Mouse (Mus musculus) lung, adult 10 weeks (tissue): ENCODE measurements around the gene Wnt3a. TPM values are rescaled to one million over a fixed set of nuclear protein-coding genes. Genes with fewer than 3 reads are reported as not detected.

Experiments used
- polyA plus RNA-seq: library from polyadenylated mRNA; stranded (reverse); fragments of 350-450 nt; fragmentation: Illumina TruSeq; extraction: RNeasy Lipid Tissue Mini Kit (QIAGEN cat#74804); gene quantifications from one replicate; pipeline ENCODE4 v1.2.3, GENCODE M21; 2014; ENCODE audit warnings: low read depth, low replicate concordance; ENCODE audit not compliant: insufficient read depth

The Wnt3a gene
- 10.4 TPM for polyA plus RNA-seq

DNA sequence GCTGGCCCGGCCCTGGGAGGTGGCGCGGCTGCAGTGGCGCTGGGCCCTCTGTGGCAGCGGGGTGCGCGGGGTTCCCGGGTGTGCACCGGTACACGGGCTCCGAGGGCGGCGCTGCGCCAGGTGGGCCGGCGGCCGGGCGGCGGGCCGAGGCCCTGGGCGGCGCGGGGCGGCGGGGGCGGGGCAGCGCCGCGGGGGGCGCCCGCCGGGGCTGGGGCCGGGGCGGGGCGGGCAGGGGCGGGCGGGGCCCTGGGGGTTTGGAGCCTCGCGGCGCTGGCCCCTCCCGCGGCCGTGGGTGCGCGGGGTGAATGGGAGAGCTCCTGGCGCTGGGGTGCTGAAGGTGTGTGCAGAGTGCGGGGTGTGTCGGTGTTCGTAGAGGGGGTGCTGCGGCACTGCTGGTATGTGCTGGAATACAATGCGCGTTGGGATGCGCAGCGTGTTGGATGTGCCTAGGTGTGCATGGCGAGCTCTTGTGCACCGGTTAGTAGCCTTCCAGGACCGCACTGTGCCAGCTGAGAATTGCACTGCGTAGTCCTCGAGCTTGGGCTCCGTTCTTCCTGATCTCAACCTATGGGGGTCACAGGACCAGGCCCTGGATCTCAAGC lies at the start of gene Wnt3a:
Gene Wnt3a, minus strand, starts transcription at position 51 of the 602 bp plus-strand sequence.

DNA sequence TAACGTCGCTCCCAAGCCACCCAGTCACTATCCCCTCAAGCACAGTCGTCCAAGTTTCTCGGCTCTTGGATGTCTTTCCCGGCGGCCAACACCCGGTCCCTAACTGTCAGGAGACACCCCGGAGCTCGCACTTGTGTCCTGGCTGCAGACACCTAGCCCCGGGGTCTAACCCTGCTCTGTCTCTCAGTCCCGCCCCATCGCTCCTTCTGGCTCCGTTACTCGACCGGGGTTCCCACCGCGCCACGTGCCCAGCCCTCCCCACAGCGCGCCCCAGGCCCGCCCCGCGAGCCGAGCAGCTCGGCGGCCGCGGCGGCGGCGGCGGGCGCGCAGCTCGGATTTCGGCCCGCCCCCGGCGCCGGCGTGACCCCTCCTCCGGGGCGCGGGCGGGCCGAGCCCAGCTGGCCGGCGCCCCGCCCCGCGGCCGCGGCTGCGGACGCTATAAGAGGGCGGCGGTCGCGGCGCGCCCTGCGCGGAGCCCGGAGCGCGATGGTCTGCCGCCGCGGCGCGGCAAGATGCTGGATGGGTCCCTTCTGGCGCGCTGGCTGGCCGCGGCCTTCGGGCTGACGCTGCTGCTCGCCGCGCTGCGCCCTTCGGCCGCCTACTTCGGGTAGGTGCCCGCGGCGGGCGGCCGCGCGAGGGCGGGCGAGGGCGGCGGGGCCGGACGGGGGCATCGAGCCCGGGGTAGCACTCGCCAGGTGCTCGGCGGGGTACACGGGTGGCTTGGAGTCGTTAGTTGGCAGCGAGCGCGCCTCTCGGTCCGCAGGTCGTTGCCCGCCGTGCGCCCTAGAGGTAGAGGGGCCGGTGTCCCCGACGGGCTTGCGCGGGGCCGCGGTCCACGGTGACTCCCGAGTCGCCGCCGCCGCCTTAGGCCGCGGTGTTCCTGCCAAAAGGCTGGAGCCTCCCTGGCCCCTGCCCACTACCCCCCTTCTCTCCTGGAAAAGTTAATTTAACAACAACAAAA lies 16.2 kb upstream of the Wnt3a start, which contains the start of gene Wnt9a:
Gene Wnt9a, plus strand, starts transcription at position 468 of the 961 bp plus-strand sequence.

DNA sequence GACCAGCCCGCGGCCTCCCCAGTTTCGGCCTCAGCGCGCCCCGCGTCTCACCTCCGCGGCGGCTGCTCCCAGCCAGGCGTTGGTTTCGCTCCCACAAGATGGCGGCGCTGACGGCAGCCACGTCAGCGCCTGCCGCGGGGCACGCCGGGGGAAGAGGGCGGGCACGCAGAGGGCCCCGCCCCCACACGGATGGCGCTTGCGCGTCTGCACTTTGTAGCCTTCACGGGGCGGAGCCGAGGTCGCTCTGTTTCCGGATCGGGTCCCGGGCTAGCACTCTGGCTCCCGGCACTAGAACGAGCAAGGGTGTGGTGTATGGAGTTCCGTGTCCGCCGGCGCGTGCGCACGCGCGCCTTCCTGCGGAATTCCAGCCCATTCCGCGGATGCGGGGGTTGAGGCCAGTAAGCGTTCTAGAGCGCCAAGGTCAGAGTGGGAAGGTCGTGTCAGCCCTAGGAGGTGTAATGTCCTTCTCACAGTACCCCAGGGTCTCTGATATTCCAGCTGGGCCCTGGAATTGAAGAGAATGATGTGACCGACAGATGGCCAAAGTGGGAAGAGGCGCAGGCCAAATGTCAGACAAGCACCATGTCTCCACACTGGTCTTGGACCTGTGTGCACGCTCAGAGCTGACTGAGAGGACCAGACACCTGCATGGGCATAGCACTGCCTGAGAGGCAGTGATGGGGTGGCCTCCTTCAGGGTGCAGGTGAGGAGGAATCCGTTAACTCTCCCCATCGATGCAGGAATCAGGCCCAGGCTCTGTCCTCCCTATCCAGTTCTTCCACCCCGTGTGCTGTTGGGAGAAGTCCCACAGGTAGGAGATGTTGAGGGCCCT lies 62.2 kb downstream of the Wnt3a start, which contains the start of gene Arf1:
Gene Arf1, minus strand, starts transcription at position 149 of the 832 bp plus-strand sequence.

DNA sequence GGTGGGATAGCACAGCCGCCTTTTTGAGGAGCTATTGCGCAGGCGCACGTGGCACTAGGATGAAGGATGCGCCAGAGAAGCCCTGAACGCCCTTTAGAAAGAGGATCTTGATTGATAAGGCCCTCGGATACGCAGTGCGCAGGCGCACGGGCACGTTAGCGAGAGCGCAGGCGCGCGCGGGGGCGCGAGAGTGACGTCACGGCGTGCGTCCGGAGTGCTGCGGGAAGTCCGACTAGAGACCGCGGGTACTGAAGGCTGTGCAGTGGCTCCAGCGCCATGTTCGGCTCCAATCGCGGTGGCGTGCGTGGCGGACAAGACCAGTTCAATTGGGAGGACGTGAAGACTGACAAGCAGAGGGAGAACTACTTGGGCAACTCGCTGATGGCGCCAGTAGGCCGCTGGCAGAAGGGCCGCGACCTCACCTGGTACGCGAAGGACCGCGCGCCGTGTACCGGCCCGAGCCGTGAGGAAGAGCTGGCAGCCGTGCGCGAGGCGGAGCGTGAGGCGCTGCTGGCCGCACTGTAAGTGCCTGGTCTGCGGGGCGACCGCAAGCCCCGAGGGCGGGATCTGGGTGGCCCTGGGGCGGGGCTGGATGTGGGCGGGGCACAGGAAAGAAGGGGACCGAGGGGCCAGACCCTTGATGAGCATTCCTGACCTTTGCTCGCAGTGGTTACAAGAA lies 82.3 kb downstream of the Wnt3a start, which contains the start of gene 2310033P09Rik:
Gene 2310033P09Rik, plus strand, starts transcription at position 169 of the 679 bp plus-strand sequence.

DNA sequence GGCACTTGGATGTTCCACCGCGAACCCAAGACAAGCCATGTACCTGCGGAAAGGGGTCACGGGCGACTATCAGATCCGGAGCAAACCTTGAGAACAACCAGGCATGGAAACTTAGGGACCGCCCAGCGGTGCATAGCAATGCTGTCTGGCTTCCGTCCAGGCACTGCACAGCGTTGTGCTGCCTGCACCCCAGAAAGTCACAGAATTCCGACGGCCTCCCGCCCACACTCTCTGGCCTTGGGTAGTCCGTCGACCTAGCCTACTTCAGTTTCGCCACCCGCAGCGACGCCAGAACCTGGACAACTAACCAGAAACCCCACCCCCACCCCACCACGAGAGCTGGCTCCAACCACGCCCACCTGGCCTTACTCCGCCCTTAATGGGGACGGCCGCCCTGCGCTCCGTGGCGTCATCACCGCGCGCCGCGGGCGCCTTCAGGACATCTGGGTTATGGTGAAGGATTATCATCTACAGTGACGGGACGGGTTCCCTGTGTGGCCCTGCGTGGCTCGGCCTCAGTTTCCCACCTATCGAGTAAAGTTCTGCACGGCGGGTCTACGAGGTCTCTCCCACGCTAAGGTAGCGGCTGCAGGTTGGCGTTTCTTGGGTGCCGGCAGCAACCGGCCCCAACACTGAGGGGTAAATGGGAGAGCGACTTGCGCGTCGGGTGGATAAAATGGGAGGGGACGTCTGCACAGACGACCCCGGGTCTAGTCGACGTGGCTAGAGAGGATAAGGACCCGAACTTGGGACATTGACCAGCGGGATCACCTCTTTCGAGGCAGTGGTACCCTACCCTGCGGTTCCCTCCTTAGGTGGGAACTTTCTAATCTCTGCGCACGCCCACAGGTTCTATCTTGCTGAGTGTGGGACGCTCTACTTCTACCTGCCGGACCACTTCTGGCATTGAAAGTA lies 88.2 kb downstream of the Wnt3a start, which contains the start of gene Mrpl55:
Gene Mrpl55, plus strand, starts transcription at position 406 of the 915 bp plus-strand sequence.

Other genes with a start within 250 kb of the Wnt3a start
- gene Obscn, start 154.3 kb downstream of the Wnt3a start, polyA plus RNA-seq: 2.4 TPM
- 3.3 TPM for gene Iba57, start 127.0 kb downstream of the Wnt3a start, polyA plus RNA-seq
- gene Gjc2, start 107.5 kb downstream of the Wnt3a start, polyA plus RNA-seq: 1.6 TPM
- 119 TPM for gene Guk1, start 98.5 kb downstream of the Wnt3a start, polyA plus RNA-seq
- gene Mrpl55, start 88.3 kb downstream of the Wnt3a start, polyA plus RNA-seq: 39.6 TPM
- gene 2310033P09Rik, start 82.4 kb downstream of the Wnt3a start, polyA plus RNA-seq: 19.0 TPM
- 330 TPM for gene Arf1, start 62.5 kb downstream of the Wnt3a start, polyA plus RNA-seq
- gene Wnt9a, start 16.2 kb upstream of the Wnt3a start, polyA plus RNA-seq: 3.9 TPM
- not detected for gene Prss38, start 84.9 kb upstream of the Wnt3a start, polyA plus RNA-seq
- gene Jmjd4, start 159.3 kb upstream of the Wnt3a start, polyA plus RNA-seq: 3.5 TPM
- gene Snap47, start 160.4 kb upstream of the Wnt3a start, polyA plus RNA-seq: 25.7 TPM
- 3.1 TPM for gene Zfp867, start 181.7 kb upstream of the Wnt3a start, polyA plus RNA-seq
- gene Zkscan17, start 236.0 kb upstream of the Wnt3a start, polyA plus RNA-seq: 8.4 TPM